Mouse (Mus musculus): ENCODE data around the gene Mllt11.

The Mllt11 gene

GRCm38 (mm10) chr3:95172526-95173255 lies 59.3 kb downstream of the Mllt11 start:
- WGBS: 49% methylated on average over 84 of the region's 84 CpGs

DNA sequence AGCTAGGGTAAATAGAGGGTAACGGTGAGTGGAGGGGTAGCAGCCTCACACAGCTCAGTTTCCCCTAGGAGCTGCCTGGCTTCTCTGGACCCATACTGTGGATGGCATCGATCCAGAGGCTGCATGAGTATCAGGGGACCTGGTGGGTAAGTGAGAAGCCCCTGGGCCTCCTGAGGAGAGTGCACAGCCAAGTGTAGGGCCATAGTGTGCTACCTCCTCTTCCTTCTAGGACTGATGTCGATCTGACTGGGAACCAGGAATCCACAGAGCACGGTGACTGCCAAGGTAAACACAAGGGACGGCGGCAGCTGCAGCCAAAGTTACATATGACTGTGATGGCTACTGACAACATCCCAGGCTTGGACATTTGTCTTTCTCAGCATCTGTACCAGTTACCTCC lies 60.9 kb downstream of the Mllt11 start:
- 69% methylated on average over 6 of the region's 6 CpGs for WGBS

DNA sequence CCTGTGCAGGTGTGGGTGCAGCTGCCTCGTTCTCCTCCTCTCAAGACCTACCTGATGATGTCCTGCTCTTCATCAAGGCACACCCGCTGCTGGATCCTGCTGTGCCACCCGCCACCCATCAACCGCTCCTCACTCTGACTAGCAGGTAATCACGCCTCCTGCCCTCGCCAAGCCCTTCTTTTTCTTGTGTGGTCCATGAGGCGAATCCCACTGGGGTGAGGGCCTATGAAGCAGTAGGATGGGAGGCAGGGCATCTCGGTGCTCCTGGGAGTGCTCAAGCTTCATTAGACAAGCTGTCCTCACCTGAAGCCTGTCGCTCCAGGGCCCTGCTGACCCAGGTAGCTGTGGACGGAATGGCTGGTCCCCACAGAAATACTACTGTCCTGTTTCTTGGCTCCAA lies 62.0 kb downstream of the Mllt11 start:
- whole genome bisulfite sequencing: 95% methylated on average over 10 of the region's 10 CpGs
